Mouse (Mus musculus) granulocyte monocyte progenitor cell, adult 5-6 weeks (primary cell): ENCODE results near the gene Lonp2. TPM values are rescaled to one million over a fixed set of nuclear protein-coding genes. Genes with fewer than 3 reads are reported as not detected.

Experiments
- ATAC-seq: replicated peaks from 2 replicates; pipeline ENCODE4 v1.8.0; 2016; ENCODE audit warnings: mild to moderate bottlenecking, moderate TSS enrichment, inconsistent platforms; ENCODE audit not compliant: poor library complexity, severe bottlenecking
- total RNA-seq, 2 experiments: library from RNA; stranded (forward) in 1 of 2; stranded (reverse) in 1 of 2; fragments of 200-712, 200-1000 nt in 1 of 2; fragments of >200 nt in 1 of 2; fragmentation: Nextera tagmentation in 1 of 2; gene quantifications; 2 replicates each; pipeline ENCODE4 v1.2.3; 2014 to 2017

The Lonp2 gene
- total RNA-seq, 2 experiments from 2014 or later: 29.4 to 41.1 TPM

DNA sequence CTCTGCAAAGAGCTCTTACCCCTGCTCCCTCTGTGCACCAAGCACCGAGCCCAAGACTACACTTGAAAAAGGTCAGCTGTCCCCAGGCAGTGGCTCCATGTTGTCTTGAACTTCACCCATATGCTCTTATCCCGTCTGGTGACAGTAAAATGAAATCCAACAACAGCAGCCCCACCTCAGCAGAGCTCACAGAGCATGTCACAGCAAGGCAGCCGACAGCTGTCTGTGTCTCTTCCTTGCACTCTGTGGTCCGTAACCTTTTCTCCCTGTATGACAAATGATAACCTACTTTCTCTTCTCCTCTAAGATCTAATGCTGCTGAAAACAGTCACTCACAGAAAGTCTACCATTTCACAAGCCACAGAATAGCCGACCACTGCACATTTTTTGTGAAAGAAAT, 82.9 kb downstream of the Lonp2 start:
- no peak for ATAC-seq

DNA sequence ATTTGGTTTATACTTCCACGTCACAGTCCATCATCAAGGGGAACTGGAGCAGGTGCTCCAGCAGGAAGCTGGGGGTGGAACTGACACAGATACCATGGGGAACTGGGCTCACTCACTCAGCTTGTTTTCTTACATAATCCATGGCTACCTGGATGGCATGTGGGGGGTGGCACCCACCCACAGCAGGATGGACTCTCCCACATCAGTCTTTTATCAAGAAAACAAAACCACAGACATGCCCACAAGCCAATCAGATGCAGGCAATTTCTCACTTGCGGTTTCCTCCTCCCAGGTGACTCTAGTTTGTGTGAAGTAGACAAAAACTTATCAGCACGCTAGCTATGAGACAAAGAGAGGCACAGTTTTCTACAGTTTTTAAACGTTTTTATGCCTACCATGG, 84.0 kb downstream of the Lonp2 start:
- ATAC-seq: peak; percentile 82

DNA sequence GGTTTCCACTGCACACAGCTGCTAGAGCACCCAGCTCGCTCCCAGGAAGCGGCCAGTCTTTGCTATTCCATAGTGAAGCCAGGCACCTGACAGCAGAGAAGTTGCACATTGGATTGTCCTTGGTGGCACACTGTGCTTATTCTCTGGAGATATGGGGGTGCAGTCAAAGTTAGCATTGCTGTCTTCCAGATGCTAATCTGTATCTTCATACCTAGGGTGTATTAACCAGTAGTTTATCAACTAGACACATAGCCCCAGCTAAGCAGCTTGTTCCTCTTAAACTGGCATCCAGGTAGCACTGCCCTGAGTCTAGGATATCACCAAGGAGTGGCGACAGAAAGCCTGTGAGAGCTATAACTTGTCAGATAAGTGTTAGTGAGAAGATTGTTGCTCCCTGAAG, 88.8 kb downstream of the Lonp2 start:
- no peak for ATAC-seq

DNA sequence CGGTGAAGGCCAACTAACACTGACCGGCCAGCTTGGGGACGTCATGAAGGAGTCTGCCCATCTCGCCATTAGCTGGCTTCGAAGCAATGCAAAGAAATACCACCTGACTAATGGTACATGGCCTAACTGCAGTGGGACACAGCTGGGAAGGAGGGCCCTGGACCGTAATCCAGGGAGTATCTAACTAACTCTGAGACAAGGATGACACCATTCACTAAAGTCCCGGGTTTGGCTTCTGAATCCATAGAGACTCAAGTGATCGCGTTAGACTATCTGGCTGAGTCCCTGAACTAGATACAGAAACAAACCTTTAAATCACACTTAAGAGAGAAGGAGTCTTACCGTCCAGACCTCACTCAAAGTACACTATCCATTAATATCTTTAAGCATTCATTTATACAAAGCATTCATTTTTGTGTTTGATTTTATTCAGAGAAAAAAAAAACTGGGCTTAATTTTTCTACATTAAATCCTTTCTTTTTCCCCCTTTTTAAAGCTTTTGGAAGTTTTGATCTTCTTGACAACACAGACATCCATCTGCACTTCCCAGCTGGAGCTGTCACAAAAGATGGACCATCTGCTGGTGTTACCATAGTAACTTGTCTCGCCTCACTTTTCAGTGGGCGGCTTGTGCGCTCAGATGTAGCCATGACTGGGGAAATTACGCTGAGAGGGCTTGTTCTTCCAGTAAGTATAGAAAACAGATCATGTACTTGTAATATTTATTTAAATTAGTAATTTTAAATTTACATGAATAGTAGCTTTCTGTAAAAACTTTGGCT, 89.8 kb downstream of the Lonp2 start:
- no peak for ATAC-seq

DNA sequence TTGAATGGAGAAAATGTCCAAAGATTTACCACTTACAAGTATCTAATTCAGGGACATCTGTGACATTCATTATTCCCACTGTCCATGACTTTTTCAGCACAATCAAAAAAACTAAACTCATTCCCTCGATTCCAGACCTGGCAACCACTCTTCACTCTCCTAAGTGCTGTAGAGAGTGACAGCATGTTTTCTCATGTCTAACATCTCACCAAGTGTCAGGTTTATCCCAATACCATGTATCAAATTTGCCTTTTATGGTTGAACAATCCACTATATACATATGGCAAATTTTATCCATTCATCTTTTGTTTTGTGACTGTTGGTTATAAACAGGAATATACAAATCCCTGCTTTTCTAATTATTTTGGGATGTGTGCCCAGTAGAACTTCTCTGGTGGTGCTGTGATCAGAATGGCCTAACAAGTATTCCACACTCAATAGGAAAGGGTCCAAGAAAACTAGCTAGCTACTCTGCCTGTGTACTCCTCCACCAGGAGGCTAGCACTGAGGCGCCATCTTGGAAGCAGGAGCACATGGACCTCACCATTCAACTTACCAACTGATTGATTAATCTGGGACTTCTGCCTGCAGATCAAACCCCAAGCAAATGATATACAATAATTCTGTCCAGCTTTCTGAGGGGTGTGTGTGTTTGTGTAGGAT, 94.6 kb downstream of the Lonp2 start:
- ATAC-seq: no peak

DNA sequence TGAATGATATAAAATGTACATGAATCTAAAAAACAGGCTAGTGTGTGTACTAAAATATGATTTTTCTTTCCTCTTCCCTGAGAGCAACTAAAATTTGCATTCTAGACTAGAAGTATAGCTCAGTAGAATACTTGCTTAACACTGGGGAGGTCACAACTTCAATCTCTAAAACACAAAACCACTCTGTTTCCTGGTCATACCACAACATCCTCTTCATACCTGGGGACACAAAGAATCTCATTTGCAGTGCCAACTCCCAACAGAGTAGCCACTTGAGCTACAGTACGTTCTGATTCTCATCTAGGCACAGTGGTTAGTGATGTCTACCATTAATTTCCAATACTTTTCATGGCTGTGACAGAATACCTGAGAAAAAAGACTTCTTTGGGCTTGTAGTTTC, 95.5 kb downstream of the Lonp2 start:
- no peak; the same call in 1 of the 2 replicates for ATAC-seq

DNA sequence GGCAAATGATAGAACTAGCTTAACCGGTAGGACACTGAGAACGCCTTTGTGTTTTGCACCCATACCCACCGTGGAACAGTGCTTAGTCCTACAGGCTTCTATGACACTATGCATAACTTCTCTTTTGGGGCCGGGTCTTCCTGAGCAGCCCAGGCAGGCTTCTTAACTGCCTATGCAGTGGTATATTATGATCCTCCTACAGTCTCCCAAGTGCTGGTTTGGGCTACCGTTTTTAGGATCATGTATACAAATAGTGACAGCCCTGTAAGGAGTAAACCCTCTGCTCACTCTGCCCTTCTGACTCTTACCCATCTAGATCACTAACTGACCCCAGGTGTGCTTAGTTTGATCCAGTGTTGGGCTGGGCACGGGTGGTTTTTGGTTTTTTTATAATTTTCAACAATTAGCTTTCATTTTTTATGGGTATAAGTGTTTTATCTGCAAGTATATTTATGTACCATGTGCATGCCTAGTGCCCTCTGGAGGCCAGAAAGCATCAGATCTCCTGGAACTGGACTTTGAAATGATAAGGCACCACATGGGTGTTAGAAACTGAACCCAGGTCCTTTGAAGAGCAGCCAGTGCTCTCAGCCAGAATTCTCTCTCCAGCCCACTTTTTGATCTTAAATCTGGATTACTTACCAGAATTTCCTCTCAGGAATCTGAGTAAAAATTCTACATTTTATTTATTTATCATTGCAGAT, 97.1 kb downstream of the Lonp2 start:
- no peak for ATAC-seq

DNA sequence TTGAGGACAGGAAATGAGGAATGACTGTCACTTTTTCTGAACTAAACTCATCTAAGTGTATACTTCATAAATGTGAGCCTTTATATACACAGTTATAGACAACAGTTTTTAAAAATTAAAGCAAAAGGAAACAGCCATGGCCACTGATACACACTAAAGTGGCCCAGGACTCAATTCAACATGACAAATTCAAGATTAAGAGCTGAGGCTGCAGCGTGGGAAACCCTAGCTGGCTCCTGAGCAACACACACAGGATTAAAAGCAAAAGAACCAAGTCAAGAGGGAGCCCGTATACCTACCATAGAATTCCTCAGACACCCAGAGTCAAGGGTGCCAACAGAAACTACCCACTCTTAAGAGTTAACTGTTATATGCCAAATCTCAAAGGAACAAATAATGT, 97.6 kb downstream of the Lonp2 start:
- ATAC-seq: no peak

DNA sequence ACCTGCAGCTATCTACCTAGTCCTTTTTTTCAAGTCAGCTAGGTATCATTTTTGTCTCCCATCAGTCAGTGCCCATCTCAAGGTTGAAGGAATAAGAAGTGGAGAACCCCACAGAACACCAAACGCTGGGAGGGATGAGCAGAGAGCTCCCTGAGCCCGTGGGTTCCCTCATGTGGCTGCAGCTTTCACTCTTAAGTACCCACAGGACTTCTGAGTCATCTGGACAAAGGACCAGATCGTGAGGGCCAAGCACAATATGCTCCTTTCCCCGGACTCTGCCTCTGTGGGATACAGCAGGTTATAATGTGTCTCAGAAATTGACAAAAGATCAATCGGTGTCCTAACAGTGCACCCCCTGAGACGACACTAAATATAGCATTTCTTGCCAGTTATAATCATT, 103.1 kb downstream of the Lonp2 start:
- no peak for ATAC-seq

DNA sequence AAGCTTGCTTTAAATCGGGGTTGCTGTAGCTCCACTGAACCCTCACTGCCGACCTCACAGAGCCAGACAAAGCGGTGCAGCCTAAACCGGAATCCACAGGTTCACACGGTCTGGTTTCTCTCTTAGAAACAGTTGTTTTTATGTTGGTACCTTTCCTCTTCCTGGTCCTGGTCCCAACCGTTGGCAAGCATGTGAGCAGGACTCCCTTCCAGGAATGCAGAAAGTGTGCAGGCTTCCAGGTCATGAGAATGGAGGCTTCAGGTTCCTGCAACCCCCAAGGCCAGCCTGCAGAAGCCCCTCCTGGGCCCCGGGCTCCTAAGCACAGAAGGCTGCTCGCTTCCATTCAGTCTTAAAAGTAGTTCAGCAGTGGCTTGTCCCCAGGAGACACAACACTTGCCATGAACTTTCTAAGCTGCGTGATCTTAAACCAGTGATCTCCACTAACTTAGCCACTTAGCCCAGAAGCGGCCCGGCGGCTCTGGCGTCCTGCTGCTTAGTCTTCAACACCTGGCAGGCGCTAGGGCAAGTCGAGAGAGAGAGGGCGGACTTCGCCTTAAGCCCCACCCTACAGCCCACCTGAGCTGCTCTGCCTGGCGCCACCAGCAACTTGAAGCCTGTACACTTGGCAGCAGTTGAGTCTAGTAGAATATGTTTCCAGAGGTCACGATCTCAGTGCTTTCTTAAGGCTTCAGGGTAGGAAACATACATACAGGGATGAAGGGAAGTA, 104.5 kb downstream of the Lonp2 start:
- ATAC-seq: no peak

DNA sequence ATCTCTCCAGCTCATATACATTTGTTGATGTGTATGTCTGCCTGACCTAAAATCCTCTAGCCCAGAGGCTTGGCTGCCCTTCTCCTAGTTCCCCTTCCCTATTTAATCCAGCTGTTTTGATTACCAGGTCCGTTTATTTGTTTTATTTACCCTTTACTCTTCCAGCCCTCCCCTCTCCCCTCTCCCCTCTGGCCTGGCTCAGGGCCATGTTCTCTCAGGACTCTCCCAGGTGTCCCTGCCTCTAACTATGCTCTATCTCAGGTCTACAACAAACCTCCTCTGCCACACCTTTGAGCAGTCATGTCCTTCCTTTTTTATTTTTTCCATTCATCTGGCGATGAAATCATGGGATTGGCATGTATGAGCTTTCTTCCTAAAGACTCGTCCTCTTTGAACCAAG, 106.5 kb downstream of the Lonp2 start:
- no peak for ATAC-seq

DNA sequence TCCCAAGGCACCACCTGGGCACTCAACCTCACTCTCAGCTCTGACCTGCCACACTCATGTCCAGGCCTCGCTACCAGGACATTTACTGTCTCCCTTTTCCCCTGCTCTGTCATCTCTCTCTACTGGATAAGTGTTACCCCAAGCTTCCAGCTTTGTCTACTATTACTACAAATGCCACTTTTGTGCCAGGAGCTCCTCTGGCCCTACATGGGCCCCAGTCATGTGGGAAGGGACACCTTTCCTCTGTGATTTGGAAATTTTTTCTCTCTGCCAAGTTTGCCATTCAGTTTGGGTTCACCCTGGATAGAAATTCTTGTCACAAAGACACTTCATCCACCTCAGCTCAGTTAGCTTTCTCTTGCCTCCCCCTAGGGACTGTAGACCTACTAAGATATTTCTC, 107.0 kb downstream of the Lonp2 start:
- ATAC-seq: no peak

DNA sequence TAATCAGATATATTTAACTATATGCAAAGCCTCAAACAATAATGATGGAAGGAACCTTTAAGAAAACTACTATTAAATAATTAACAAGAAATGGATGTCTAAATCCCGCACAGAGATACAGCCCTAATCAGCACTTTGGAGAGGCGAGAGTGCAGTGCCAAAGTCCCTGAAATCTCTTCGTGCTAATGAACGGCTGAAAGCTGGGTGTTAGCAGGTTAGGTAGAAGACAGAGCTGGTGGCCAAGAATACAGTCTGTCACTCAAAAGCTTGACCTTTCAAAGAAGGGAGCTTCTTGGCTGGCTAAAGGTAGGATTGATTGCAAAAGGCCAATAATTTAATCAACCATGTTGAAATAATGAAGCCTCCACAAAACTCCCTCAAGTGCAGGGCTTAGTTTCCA, 110.3 kb downstream of the Lonp2 start:
- no peak for ATAC-seq

DNA sequence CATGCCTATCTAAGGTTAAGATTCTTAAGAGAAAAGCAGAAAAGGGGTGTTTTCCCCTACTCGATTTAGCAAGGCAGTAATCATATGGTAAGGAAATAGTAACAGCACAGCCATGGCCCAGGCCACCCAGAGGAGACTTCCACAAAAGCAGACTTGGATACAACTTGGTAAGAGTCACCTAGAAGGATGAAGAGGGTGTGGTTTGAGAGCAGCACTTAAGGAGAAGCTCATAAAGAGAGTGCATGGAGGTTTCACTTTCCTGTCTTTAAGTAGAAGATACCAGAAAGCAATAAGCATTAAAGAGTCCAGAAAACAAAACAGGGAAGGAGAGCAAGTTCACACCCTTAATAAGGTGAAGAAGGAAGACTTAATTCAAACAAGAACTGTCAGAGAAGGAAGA, 111.1 kb downstream of the Lonp2 start:
- ATAC-seq: peak; percentile 62

DNA sequence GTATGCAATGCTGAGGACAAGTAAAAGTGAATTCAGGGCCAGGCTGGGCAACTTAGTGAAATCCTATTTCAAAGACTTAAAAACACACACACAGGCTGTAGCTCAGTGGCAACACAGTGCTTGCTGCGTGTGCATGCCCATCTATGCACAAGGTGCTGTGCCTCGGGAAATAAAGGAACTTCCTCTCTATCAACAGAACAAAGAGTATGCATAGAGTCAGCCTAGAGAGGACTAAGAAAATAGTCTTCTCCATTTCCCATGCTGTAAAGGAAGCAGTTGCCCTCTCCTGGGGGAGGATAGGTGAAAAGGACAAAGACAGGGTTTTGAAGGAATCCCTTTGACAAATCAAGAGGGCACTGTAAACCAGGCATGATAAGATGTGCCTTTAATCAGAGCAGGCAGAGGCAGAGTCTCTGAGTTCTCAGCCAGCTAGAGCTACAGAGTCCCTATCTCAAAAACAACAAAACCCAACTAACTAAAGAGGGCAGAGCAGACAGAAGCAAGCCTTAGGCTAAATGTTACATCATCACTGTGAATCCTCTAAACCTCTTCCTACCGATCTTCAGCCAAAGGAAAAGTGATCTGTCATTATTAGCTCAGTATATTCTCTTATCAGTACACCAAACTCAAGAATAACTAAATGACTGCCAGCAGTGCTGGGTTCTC, 111.7 kb downstream of the Lonp2 start:
- peak; percentile 74 for ATAC-seq

DNA sequence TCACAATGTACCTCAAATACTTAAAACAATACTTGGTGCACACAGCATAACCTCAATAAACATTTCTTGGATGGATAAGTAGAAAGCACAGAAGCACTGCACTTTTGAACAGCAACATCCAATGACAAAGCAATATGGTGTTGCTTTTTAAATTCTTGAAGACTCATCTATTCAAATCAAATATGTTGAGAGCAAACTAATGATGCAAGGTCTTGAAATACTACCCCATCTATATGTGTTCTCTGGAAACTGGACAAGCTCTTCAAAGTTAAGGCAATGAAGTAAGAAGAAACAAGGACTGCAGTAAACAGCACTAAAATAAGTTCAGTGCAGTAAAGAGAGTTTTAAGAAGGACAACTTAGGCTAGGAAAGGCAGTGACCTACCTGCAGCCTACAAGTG, 117.1 kb downstream of the Lonp2 start:
- no peak for ATAC-seq

DNA sequence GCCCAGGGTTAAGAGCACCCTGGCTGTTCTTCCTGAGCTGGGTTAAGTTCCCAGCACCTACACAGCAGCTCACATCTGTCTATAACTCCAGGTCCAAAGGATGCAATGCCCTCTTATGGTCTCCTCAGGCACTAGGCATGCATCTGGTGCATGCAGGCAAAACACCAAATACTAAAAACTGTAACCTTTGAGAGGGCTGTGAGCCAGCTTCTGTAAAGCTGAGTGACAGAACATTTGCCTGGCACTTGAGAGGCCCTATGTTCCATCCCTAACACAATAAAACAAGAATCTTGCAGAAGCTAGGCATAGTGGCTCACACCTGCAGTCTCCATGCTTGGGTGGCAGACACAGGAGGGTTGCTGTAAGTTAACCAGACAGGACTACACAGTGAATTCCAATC, 117.8 kb downstream of the Lonp2 start:
- ATAC-seq: no peak

DNA sequence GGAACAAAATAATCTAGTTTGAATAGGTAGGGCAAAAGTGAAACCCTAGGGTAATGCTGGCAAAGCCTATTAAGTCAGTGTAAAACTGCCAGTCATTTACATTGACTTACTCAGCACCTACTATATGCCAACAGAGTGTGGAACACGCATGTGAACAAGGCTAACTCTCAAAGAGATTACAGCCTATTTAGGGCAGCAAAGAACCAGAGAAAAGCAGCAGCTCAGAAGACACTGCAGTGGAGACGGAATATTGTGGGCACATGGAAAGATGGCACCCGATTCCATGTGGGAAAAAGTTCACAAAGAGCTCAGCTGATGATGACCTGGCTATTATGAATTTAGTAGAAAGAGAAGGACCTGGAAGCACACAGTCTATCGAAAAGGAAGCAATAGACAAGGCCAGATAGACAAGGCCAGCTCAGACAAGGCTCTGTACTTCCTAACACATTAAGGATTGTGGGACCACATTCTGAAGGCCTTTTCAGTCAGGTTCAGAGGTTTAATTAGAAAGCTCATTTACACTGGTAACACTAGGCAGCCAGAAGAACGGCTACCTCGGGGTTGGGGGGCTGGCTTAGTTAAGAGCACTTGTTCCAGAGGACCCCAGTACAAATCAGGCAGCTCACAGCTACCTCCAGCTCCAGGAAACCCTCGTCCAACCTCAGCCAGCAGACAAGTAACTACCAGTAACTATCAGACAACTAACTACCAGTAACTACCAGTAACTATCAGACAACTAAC, 118.9 kb downstream of the Lonp2 start:
- ATAC-seq: no peak

DNA sequence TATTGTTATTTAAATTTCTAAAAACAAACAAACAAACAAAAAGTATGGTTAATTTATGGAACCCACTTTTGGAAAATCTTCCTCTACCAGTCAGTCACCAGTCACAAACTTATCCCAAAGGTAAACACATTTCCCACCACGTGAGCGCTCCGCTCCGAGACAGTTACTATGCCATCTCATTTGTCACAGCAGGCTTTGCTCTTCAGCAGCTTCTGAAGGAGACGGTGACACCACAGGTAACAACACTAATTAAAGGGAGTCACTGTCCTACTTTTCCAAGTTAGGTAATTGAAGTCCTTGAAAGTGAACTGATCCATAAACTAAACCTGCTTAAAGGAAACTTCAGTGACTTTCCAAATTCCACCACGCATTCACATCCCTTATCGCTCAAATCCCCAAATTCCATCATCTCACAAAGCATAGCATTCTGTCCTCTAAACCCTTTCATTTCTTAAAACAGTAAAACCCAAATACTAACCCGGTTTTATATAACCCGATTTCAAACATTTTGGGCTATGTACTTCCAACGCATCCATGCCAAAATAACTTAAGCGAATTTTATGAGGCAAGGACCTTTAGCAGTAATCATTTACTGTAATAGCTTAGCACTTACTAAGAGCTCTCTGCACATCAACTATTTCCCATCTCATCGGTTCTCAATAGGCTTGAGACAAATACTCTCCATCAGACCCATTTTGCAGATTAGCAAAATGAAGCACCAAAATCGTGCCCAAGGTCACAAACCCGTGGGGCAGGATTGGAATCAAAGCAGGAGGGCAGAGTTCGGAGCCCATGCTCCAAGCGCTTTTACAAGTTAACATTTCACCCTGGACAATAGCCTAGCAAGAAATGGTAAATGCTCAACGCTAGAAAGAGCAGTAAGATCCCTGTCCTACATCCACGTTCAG, 120.7 kb downstream of the Lonp2 start:
- ATAC-seq: no peak
